Mouse (Mus musculus) spleen, adult 2 months (tissue): ENCODE measurements around the gene Cdk17.

Source experiments
- CTCF ChIP-seq: fragments of 200-500 bp; IDR thresholded peaks from 2 replicates; pipeline ENCODE4 v1.5.1; 2011; ENCODE audit warnings: mild to moderate bottlenecking, inconsistent platforms; ENCODE audit not compliant: insufficient read depth, insufficient read length, insufficient replicate concordance; ENCODE audit errors: extremely low read depth
- POLR2A ChIP-seq: fragments of 200-500 bp; IDR thresholded peaks from 2 replicates; pipeline ENCODE4 v1.6.1; 2011; ENCODE audit warnings: low read depth, low read length, inconsistent platforms

GRCm38 (mm10) chr10:93281092-93281491, 120.4 kb downstream of the Cdk17 start:
- TF ChIP-seq CTCF (no peak), POLR2A (no peak)
